Mouse (Mus musculus): ENCODE data around the gene Fut1. TPM values are rescaled to one million over a fixed set of nuclear protein-coding genes. Genes with fewer than 3 reads are reported as not detected.
"Not testable (repeated sequence)": the region's sequence is repeated elsewhere in the genome, so short reads cannot be mapped to it uniquely, and the experiment has no call there.

Gene Fut1
- total and polyA plus RNA-seq, 2 experiments, result 0.15 TPM; not detected in 1

- no peak overlapping the region for H3K9ac ChIP-seq (ENCODE audit: low read depth, low read length)
- H3K4me1 ChIP-seq (ENCODE audit: control insufficient read depth, insufficient read depth, low read length), result peaks cover 1% of the 10 kb centered on the region
- H3K79me2 ChIP-seq (ENCODE audit: control insufficient read depth, insufficient read depth, low read length), result no peaks in the 10 kb centered on the region
- TF ChIP-seq CTCF (IDR thresholded peaks at IDR 0.05; ENCODE audit: low read depth, low read length) (no peak), POLR2A (IDR thresholded peaks at IDR 0.05; ENCODE audit: extremely low read depth, insufficient read depth, low read length) (no peak)
- H3K4me3 ChIP-seq (ENCODE audit: insufficient read depth, low read depth, low read length), result no peak overlapping the region
- DNase-seq (ENCODE audit: extremely low read depth, low read depth, low spot score), result no peak
- 67% methylated on average over 8 of the region's 8 CpGs for WGBS
- H3K27me3 ChIP-seq (ENCODE audit: control insufficient read depth, insufficient read depth, low read length), result no peaks in the 10 kb centered on the region
- H3K36me3 ChIP-seq (ENCODE audit: control insufficient read depth, insufficient read depth, low read length), result no peaks in the 10 kb centered on the region
- no peak overlapping the region for H3K27ac ChIP-seq (replicated peaks; ENCODE audit: insufficient read depth, low read depth, low read length)
Measured at GRCm38 (mm10) chr7:45649351-45649750, 32.3 kb downstream of the Fut1 start.

DNA sequence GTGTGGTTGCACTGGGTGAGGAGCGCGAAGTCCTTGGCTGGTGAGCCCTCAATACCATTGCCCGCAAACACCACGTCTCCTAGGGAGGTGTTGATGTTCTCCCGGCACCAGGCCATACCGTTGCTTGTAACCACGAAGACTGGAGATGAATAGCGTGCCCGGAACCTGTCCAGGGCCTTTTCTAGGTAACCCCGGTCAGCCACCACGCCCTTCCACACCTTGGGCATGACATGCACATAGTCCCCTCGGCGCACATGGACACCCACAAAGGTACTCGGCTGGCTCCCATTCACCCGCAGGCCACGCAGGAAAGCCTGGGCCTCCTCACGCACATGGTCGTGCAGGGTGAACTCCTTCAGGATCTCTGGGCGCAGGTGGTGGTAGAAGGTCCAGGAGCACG is 33.4 kb downstream of the Fut1 start:
- H3K9ac ChIP-seq (ENCODE audit: low read depth, low read length); H3K79me2 ChIP-seq (ENCODE audit: control insufficient read depth, insufficient read depth, low read length); H3K4me1 ChIP-seq (ENCODE audit: control insufficient read depth, insufficient read depth, low read length); DNase-seq (ENCODE audit: extremely low read depth, low read depth, low spot score); H3K36me3 ChIP-seq (ENCODE audit: control insufficient read depth, insufficient read depth, low read length); H3K27ac ChIP-seq (replicated peaks; ENCODE audit: insufficient read depth, low read depth, low read length); H3K27me3 ChIP-seq (ENCODE audit: control insufficient read depth, insufficient read depth, low read length); H3K4me3 ChIP-seq (ENCODE audit: insufficient read depth, low read depth, low read length): not testable (repeated sequence)
- 94% methylated on average over 20 of the region's 20 CpGs for WGBS

DNA sequence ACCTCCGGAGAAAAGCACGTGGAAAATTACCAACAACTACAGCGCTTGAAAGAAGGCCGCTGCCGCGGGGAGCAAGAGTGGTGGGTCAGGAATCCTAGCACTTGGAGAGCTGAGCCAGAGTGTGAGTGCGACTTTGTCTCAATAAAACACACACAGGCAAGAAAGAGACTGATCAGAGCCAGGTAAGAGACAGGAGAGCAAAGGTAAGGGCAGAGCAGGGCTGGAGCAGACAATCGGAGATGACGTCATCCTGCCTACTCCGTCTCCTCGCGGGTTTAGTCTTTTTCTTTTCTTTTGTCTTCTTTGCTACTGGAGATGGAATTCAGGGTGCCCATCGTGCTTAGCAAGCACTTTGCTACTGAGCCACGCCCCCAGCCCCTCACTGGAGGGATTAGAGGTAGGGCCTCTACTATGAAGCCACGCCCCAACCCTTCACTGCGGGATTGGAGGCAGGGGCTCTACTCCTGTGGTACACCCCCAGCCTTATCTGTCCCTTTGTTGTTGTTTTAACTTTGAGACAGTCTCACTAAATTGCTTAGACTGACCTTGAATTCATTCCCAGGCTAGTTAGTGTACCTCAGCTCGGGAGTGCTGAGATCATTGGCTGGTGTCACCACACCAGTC is 37.4 kb downstream of the Fut1 start:
- WGBS, result 38% methylated on average over 17 of the region's 17 CpGs
- H3K27ac ChIP-seq (replicated peaks; ENCODE audit: insufficient read depth, low read depth, low read length), result no peak overlapping the region
- H3K9ac ChIP-seq (ENCODE audit: low read depth, low read length), result no peak overlapping the region
- TF ChIP-seq POLR2A (IDR thresholded peaks at IDR 0.05; ENCODE audit: extremely low read depth, insufficient read depth, low read length) (no peak), CTCF (IDR thresholded peaks at IDR 0.05; ENCODE audit: low read depth, low read length) (no peak)
- no peaks in the 10 kb centered on the region for H3K36me3 ChIP-seq (ENCODE audit: control insufficient read depth, insufficient read depth, low read length)
- H3K4me1 ChIP-seq (ENCODE audit: control insufficient read depth, insufficient read depth, low read length), result peaks cover 5% of the 10 kb centered on the region
- H3K4me3 ChIP-seq (ENCODE audit: insufficient read depth, low read depth, low read length), result no peak overlapping the region
- H3K27me3 ChIP-seq (ENCODE audit: control insufficient read depth, insufficient read depth, low read length), result no peaks in the 10 kb centered on the region
- H3K79me2 ChIP-seq (ENCODE audit: control insufficient read depth, insufficient read depth, low read length), result no peaks in the 10 kb centered on the region
- no peak for DNase-seq (ENCODE audit: extremely low read depth, low read depth, low spot score)

- no peaks in the 10 kb centered on the region for H3K79me2 ChIP-seq (ENCODE audit: control insufficient read depth, insufficient read depth, low read length)
- no peaks in the 10 kb centered on the region for H3K36me3 ChIP-seq (ENCODE audit: control insufficient read depth, insufficient read depth, low read length)
- TF ChIP-seq POLR2A (IDR thresholded peaks at IDR 0.05; ENCODE audit: extremely low read depth, insufficient read depth, low read length) (no peak), CTCF (IDR thresholded peaks at IDR 0.05; ENCODE audit: low read depth, low read length) (no peak)
- H3K9ac ChIP-seq (ENCODE audit: low read depth, low read length), result no peak overlapping the region
- no peaks in the 10 kb centered on the region for H3K4me1 ChIP-seq (ENCODE audit: control insufficient read depth, insufficient read depth, low read length)
- no peaks in the 10 kb centered on the region for H3K27me3 ChIP-seq (ENCODE audit: control insufficient read depth, insufficient read depth, low read length)
- WGBS, result 82% methylated on average over 11 of the region's 11 CpGs
- no peak for DNase-seq (ENCODE audit: extremely low read depth, low read depth, low spot score)
- no peak overlapping the region for H3K4me3 ChIP-seq (ENCODE audit: insufficient read depth, low read depth, low read length)
- no peak overlapping the region for H3K27ac ChIP-seq (replicated peaks; ENCODE audit: insufficient read depth, low read depth, low read length)
Measured at GRCm38 (mm10) chr7:45660746-45661478, 43.8 kb downstream of the Fut1 start.

GRCm38 (mm10) chr7:45661702-45662101 is 44.6 kb downstream of the Fut1 start:
- not testable (repeated sequence) for H3K27me3 ChIP-seq (ENCODE audit: control insufficient read depth, insufficient read depth, low read length); DNase-seq (ENCODE audit: extremely low read depth, low read depth, low spot score); H3K4me3 ChIP-seq (ENCODE audit: insufficient read depth, low read depth, low read length); H3K27ac ChIP-seq (replicated peaks; ENCODE audit: insufficient read depth, low read depth, low read length); H3K9ac ChIP-seq (ENCODE audit: low read depth, low read length); H3K79me2 ChIP-seq (ENCODE audit: control insufficient read depth, insufficient read depth, low read length); H3K36me3 ChIP-seq (ENCODE audit: control insufficient read depth, insufficient read depth, low read length); H3K4me1 ChIP-seq (ENCODE audit: control insufficient read depth, insufficient read depth, low read length)
- WGBS, result 95% methylated on average over 6 of the region's 6 CpGs

GRCm38 (mm10) chr7:45665303-45666138 is 48.4 kb downstream of the Fut1 start:
- H3K4me1 ChIP-seq (ENCODE audit: control insufficient read depth, insufficient read depth, low read length), result no peaks in the 10 kb centered on the region
- TF ChIP-seq POLR2A (IDR thresholded peaks at IDR 0.05; ENCODE audit: extremely low read depth, insufficient read depth, low read length) (no peak), CTCF (IDR thresholded peaks at IDR 0.05; ENCODE audit: low read depth, low read length) (no peak)
- no peak for DNase-seq (ENCODE audit: extremely low read depth, low read depth, low spot score)
- no peaks in the 10 kb centered on the region for H3K79me2 ChIP-seq (ENCODE audit: control insufficient read depth, insufficient read depth, low read length)
- no peak overlapping the region for H3K4me3 ChIP-seq (ENCODE audit: insufficient read depth, low read depth, low read length)
- H3K27me3 ChIP-seq (ENCODE audit: control insufficient read depth, insufficient read depth, low read length), result no peaks in the 10 kb centered on the region
- H3K36me3 ChIP-seq (ENCODE audit: control insufficient read depth, insufficient read depth, low read length), result no peaks in the 10 kb centered on the region
- H3K27ac ChIP-seq (replicated peaks; ENCODE audit: insufficient read depth, low read depth, low read length), result no peak overlapping the region
- 48% methylated on average over 13 of the region's 13 CpGs for WGBS
- H3K9ac ChIP-seq (ENCODE audit: low read depth, low read length), result no peak overlapping the region

Measured in liver, adult 2 months (tissue).